Mouse (Mus musculus): ENCODE measurements around the gene Nppa.

GRCm38 (mm10) chr4:148035440-148035839, 34.9 kb downstream of the Nppa start:
- TF ChIP-seq CTCF (IDR thresholded peaks at IDR 0.05; ENCODE audit: control insufficient read depth, insufficient read depth, insufficient replicate concordance, low read depth, low read length), result no peak
- TF ChIP-seq POLR2A (IDR thresholded peaks at IDR 0.05; ENCODE audit: control insufficient read depth, low read depth, low read length), result no peak
